Mouse (Mus musculus) embryonic facial prominence, embryonic 10.5 days (tissue): Measurements from ENCODE around the gene Kcna2. TPM values are rescaled to one million over a fixed set of nuclear protein-coding genes. Genes with fewer than 3 reads are reported as not detected.

Experiments used
- polyA plus RNA-seq: library from polyadenylated mRNA; unstranded; fragments of >200 nt; fragmentation: Nextera tagmentation; extraction: Ambion mirVana; gene quantifications from 2 replicates; pipeline ENCODE4 v1.2.1, GENCODE M21; 2016

The Kcna2 gene
- polyA plus RNA-seq, 1 experiment from 2014 or later: 0.02 TPM

Other genes with a start within 250 kb of the Kcna2 start
- gene Kcna3, start 65.0 kb upstream of the Kcna2 start, polyA plus RNA-seq: 2.1 and 2.3 TPM in 2 replicates
- gene Kcna10, start 81.9 kb downstream of the Kcna2 start, polyA plus RNA-seq: not detected in 2 replicates
- gene Cym, start 120.6 kb downstream of the Kcna2 start, polyA plus RNA-seq: 0.11 TPM in 1 of 2 replicates, not detected in the other
- not detected in 2 replicates for gene A630076J17Rik, start 129.5 kb downstream of the Kcna2 start, polyA plus RNA-seq
- gene Prok1, start 138.6 kb downstream of the Kcna2 start, polyA plus RNA-seq: not detected in 2 replicates
- 187 and 191 TPM in 2 replicates for gene Lamtor5, start 177.7 kb downstream of the Kcna2 start, polyA plus RNA-seq
- 2.1 and 2.5 TPM in 2 replicates for gene Slc16a4, start 190.1 kb downstream of the Kcna2 start, polyA plus RNA-seq
- gene Rbm15, start 232.5 kb downstream of the Kcna2 start, polyA plus RNA-seq: 21.0 and 21.6 TPM in 2 replicates